Mouse (Mus musculus): ENCODE data around the gene Mylk4. TPM values are rescaled to one million over a fixed set of nuclear protein-coding genes. Genes with fewer than 3 reads are reported as not detected.

The Mylk4 gene
- polyA plus RNA-seq (2014; fragmentation: Nextera tagmentation; extraction: Ambion mirVana), result 0.24 and 0.35 TPM in 2 replicates

DNA sequence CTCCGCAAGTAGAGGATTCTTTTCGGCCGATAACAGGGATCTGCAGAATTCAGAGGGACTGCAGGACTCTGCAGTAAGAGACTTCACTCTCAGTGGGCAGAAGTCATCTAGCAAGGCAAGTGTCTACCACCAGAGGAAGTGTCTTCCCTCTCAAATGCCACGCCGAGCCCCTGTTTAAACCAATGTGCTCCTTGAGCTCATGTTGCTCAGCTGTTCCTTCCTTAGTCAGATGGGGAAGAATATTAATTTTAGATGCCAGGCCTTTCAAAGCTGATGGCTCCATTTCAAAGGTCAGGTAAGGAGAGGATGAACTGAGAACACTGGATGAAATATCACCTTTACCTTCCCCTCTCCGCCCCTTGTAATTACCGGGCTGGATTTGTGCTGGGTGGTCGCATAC, at the start of gene Mylk4:
TSS of gene Mylk4 (minus strand) at position 139 of the 400 bp plus-strand sequence.
- Histone ChIP-seq H3K27ac (no peak within 1 kb of the TSS), H3K27me3 (ENCODE audit: control insufficient read depth, insufficient read depth, low read length) (no peaks in the 10 kb centered on the region), H3K4me3 (replicated peaks; ENCODE audit: low read length) (no peak within 1 kb of the TSS), H3K4me1 (replicated peaks; ENCODE audit: control insufficient read depth, insufficient read depth, low read length) (no peaks in the 10 kb centered on the region), H3K9ac (no peak within 1 kb of the TSS), H3K4me2 (replicated peaks) (no peak within 1 kb of the TSS), H3K36me3 (replicated peaks; ENCODE audit: control insufficient read depth, insufficient read depth) (no peaks in the 10 kb centered on the region), H3K9me3 (ENCODE audit: control insufficient read depth, low read length) (no peaks in the 10 kb centered on the region)
- ATAC-seq (ENCODE audit: low FRiP score) (no peak), DNase-seq (ENCODE audit: low spot score) (no peak)
- WGBS, result 93% methylated on average over 8 of the region's 8 CpGs

DNA sequence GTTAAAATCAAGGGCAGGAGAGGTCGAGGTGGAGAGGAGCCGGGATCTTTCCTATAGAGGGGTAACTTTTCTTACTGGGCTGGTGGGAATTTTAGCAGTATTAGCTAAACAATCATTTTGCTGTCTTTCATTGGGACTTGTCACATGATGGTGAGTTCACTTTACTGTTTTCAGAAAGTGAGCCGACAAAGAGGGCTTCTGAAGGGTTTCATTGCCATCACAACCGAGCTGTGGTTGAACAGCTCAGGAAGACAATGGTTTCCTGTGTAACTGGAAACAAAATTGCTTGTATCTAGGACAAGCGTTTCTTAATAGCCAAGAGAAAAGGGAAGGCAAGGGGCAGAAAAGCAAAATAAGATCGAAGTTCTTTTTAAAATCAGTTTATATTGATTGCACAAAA, 49.5 kb upstream of the Mylk4 start:
- ATAC-seq (ENCODE audit: low FRiP score) (no peak), DNase-seq (ENCODE audit: low spot score) (no peak)
- H3K27me3 ChIP-seq (ENCODE audit: control insufficient read depth, insufficient read depth, low read length), result no peaks in the 10 kb centered on the region

DNA sequence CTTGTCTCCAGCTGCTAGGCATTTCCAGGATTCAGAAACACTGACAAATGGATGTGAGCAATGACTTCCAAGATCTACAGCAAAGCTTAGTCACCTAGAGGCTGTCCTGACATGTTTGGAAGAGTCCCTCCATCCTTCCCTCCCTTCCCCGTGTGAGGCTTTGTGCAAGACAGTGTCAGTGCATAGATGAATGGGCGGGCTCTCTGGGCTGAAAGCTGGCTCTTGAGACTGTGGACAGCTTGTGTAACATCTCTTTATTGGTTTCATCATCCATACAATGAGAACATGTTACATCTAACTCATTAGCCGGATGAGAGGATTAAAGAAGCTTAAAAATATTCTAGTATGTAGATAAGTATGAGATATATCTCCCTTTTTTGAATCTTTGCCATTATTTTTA, 49.0 kb upstream of the Mylk4 start:
- no peak overlapping the region for H3K27ac ChIP-seq
- H3K9me3 ChIP-seq (ENCODE audit: control insufficient read depth, low read length), result no peaks in the 10 kb centered on the region
- DNase-seq (ENCODE audit: low spot score) (no peak), ATAC-seq (ENCODE audit: low FRiP score) (no peak)
- H3K4me2 ChIP-seq (replicated peaks), result no peak overlapping the region
- H3K9ac ChIP-seq, result no peak overlapping the region
- WGBS, result 75% methylated on average over 3 of the region's 3 CpGs
- H3K4me1 ChIP-seq (replicated peaks; ENCODE audit: control insufficient read depth, insufficient read depth, low read length), result no peaks in the 10 kb centered on the region
- no peak overlapping the region for H3K4me3 ChIP-seq (replicated peaks; ENCODE audit: low read length)
- H3K27me3 ChIP-seq (ENCODE audit: control insufficient read depth, insufficient read depth, low read length), result no peaks in the 10 kb centered on the region
- H3K36me3 ChIP-seq (replicated peaks; ENCODE audit: control insufficient read depth, insufficient read depth), result no peaks in the 10 kb centered on the region

More for the DNA sequence above, 49.5 kb upstream of the Mylk4 start:
- Histone ChIP-seq H3K4me1 (replicated peaks; ENCODE audit: control insufficient read depth, insufficient read depth, low read length) (no peaks in the 10 kb centered on the region), H3K36me3 (replicated peaks; ENCODE audit: control insufficient read depth, insufficient read depth) (no peaks in the 10 kb centered on the region), H3K9ac (no peak overlapping the region), H3K4me3 (replicated peaks; ENCODE audit: low read length) (no peak overlapping the region), H3K4me2 (replicated peaks) (no peak overlapping the region), H3K9me3 (ENCODE audit: control insufficient read depth, low read length) (no peaks in the 10 kb centered on the region), H3K27ac (no peak overlapping the region)
- WGBS, result 73% methylated on average over 6 of the region's 6 CpGs

DNA sequence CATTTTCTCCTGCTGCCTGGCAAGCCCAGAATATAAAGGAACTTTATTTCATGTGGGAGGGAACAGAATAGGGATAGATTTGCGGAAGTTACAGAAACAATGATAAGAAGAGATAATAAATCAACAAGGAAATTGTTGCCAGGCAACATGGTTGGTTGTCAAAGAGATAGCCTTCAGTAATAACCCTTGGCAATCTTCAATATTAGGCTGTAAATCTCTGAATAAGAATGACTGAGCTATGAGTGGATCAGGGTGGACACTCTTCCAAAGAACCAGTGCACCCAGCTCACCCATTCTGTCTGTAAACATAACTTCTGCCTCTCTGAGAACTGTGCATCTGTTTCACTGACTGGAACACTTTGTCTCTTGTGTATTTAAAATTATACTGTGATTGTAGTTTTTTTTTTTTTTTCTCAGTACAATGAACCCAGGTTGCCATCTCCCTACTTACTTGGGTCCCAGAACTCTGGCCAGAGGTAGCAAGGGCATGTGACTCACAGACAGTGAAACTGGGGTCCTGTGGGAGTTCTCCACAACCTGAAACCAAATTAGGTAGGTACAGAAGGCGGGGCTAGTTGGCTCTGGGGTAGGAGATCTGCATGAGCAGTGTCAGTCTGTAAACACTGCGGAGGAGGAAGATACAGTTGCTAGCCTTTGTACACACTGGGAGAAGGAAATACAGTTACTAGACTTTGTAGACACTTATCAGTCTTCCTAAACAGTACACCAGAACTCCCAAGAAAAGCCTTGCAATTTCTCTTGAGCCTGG, 47.9 kb upstream of the Mylk4 start:
- H3K9me3 ChIP-seq (ENCODE audit: control insufficient read depth, low read length), result no peaks in the 10 kb centered on the region
- no peak overlapping the region for H3K4me3 ChIP-seq (replicated peaks; ENCODE audit: low read length)
- H3K9ac ChIP-seq, result no peak overlapping the region
- WGBS, result 83% methylated on average over 3 of the region's 3 CpGs
- H3K4me2 ChIP-seq (replicated peaks), result no peak overlapping the region
- no peaks in the 10 kb centered on the region for H3K4me1 ChIP-seq (replicated peaks; ENCODE audit: control insufficient read depth, insufficient read depth, low read length)
- no peak overlapping the region for H3K27ac ChIP-seq
- DNase-seq (ENCODE audit: low spot score) (no peak), ATAC-seq (ENCODE audit: low FRiP score) (no peak)
- no peaks in the 10 kb centered on the region for H3K27me3 ChIP-seq (ENCODE audit: control insufficient read depth, insufficient read depth, low read length)
- H3K36me3 ChIP-seq (replicated peaks; ENCODE audit: control insufficient read depth, insufficient read depth), result no peaks in the 10 kb centered on the region

DNA sequence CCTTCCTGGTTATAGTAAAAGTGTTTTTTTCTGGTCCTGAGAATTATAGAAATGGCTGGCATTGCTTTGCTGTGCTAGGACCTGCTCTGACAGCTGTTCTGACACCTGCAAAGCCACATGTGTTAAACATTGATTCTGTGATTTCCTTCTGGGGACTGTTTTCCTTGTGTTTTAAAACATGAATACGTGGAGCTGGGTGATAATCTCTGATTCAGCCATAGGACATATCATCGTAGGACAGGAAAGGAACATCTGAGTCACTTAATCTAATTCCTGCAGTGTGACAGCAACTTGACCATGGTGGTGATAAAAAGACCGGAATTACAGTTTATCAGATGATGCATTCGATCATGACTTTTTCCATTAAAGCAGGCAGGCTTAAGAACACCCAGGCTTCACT, 45.1 kb upstream of the Mylk4 start:
- Histone ChIP-seq H3K4me1 (replicated peaks; ENCODE audit: control insufficient read depth, insufficient read depth, low read length) (no peaks in the 10 kb centered on the region), H3K36me3 (replicated peaks; ENCODE audit: control insufficient read depth, insufficient read depth) (no peaks in the 10 kb centered on the region), H3K27ac (no peak overlapping the region), H3K9ac (no peak overlapping the region), H3K27me3 (ENCODE audit: control insufficient read depth, insufficient read depth, low read length) (no peaks in the 10 kb centered on the region), H3K4me3 (replicated peaks; ENCODE audit: low read length) (no peak overlapping the region), H3K9me3 (ENCODE audit: control insufficient read depth, low read length) (no peaks in the 10 kb centered on the region), H3K4me2 (replicated peaks) (no peak overlapping the region)
- no peak for DNase-seq (ENCODE audit: low spot score)
- no peak for ATAC-seq (ENCODE audit: low FRiP score)
- WGBS, result 89% methylated on average over 4 of the region's 4 CpGs

DNA sequence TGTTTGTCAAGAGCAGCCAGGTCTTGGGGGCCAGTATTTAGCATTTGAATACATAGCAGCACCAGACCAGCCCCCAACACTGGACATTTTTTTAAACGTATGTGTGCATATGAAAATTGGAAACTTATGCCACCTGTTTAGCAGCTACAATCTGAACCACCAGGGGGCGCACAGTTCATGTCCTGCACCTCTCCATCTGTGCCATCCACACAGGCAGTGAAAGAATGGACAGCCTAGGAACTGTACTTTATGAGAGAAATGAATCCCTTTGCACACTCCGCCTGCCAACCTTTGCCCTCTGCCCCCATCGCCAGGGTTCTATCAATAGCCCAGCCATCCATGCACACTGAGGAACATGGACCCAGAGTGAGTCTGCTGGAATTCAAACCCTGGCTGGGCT, 44.2 kb upstream of the Mylk4 start:
- Histone ChIP-seq H3K27ac (no peak overlapping the region), H3K4me3 (replicated peaks; ENCODE audit: low read length) (no peak overlapping the region), H3K9ac (no peak overlapping the region), H3K4me1 (replicated peaks; ENCODE audit: control insufficient read depth, insufficient read depth, low read length) (no peaks in the 10 kb centered on the region), H3K27me3 (ENCODE audit: control insufficient read depth, insufficient read depth, low read length) (no peaks in the 10 kb centered on the region), H3K36me3 (replicated peaks; ENCODE audit: control insufficient read depth, insufficient read depth) (no peaks in the 10 kb centered on the region), H3K9me3 (ENCODE audit: control insufficient read depth, low read length) (no peaks in the 10 kb centered on the region), H3K4me2 (replicated peaks) (no peak overlapping the region)
- ATAC-seq (ENCODE audit: low FRiP score) (peak; percentile 59), DNase-seq (ENCODE audit: low spot score) (peak; percentile 36)
- 64% methylated on average over 4 of the region's 4 CpGs for WGBS

DNA sequence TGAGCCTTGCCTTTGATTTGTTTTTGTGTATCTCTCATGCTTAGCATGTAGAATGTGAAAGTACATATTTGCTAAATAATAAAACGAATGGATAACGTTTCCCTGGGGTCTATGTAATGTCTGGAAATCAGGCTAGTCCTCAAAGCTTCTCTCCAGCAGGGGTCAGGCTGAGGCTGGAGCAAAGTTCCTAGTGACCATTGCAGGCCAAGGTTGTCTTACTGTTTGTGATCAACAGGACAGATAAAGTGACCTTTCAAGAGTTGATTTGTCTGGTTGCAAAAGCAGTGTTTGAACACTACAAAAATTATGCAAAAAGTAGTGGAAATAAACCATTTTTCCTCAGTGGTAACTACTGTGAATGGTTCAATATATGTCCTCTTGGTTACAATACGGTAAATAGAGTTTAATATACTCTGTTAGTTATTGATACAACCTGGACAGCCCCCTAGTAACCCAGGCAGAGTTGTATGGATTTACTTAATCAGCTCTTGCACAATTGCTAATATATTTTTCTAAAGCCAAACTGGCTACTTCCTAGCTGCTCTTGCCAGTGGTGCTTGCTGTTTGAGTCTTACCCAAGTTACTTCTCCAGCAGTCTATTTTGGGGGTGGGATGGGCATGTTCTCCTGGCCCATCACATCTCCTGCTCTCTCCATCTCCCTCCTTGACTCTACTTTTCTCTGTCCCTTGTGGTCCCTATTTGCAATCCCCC, 43.5 kb upstream of the Mylk4 start:
- Histone ChIP-seq H3K4me2 (replicated peaks) (no peak overlapping the region), H3K4me1 (replicated peaks; ENCODE audit: control insufficient read depth, insufficient read depth, low read length) (no peaks in the 10 kb centered on the region), H3K9ac (no peak overlapping the region), H3K27ac (no peak overlapping the region), H3K27me3 (ENCODE audit: control insufficient read depth, insufficient read depth, low read length) (no peaks in the 10 kb centered on the region), H3K9me3 (ENCODE audit: control insufficient read depth, low read length) (no peaks in the 10 kb centered on the region), H3K36me3 (replicated peaks; ENCODE audit: control insufficient read depth, insufficient read depth) (no peaks in the 10 kb centered on the region), H3K4me3 (replicated peaks; ENCODE audit: low read length) (no peak overlapping the region)
- no peak for DNase-seq (ENCODE audit: low spot score)
- WGBS, result 79% methylated on average over 3 of the region's 3 CpGs
- ATAC-seq (ENCODE audit: low FRiP score), result no peak

DNA sequence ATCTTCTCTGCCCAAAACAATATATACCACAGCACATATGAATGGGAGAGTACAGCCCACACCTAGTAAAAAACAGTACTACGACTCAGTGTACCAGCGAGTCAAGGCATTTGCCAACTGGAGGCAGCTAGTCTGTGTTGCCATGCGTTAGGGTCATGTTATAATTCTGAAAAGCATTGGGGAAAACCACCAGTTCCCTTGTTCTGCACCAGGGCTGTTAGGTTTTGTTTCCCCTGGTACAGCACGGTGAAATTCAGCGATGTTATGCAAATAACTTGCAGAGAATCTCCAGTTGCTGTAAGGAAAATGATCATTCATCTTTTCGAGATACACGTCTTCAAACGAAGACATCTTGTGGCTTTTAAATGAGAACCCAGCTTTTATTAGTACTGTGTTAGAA, 41.8 kb upstream of the Mylk4 start:
- 93% methylated on average over 8 of the region's 8 CpGs for WGBS
- no peak overlapping the region for H3K9ac ChIP-seq
- H3K36me3 ChIP-seq (replicated peaks; ENCODE audit: control insufficient read depth, insufficient read depth), result peaks cover 11% of the 10 kb centered on the region
- ATAC-seq (ENCODE audit: low FRiP score) (no peak), DNase-seq (ENCODE audit: low spot score) (no peak)
- no peaks in the 10 kb centered on the region for H3K9me3 ChIP-seq (ENCODE audit: control insufficient read depth, low read length)
- no peak overlapping the region for H3K27ac ChIP-seq
- no peak overlapping the region for H3K4me2 ChIP-seq (replicated peaks)
- H3K4me3 ChIP-seq (replicated peaks; ENCODE audit: low read length), result no peak overlapping the region
- no peaks in the 10 kb centered on the region for H3K27me3 ChIP-seq (ENCODE audit: control insufficient read depth, insufficient read depth, low read length)
- no peaks in the 10 kb centered on the region for H3K4me1 ChIP-seq (replicated peaks; ENCODE audit: control insufficient read depth, insufficient read depth, low read length)

DNA sequence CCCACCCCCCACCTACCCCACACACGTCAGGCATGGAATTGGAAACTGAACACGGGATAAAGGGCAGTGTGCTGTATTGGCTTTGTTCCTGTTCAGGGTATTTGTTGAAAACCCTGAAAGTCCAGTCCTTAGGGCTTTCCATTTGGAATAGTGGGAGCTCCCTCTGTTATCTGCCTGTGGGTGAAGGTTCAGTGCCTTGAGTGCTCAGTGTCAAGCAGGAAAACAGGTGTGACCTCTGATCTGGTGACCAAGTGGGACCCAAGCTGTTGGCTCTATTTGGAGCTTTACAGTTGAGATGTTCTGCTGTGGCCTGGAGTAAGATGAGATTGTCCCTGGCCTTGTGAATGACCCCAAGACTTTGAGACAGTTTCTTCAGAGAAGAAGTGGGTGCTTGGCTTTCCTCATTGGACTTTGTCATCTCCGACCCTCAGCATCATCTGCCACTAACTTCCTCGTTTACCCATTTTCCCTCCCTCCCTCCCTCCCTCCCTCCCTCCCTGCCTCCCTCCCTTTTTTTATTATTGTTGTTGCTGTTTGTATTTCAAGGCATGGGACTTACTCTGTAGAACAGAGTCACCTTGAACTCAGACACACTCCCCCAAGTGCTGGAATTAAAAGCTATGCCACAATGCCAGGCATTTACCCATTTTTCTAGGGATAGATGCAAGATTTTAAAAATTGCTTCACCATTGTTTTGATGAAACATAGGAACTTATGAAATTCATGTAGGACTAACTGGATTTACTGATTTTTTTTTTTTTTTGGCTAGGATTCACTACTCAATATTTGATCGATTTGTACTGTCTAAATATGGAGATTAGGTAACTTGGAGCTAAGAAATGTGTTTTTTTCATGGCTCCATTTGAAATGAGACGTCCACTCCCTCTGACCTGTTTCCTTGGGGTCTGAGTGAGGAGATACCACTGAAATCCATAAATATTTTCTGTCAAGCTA, 40.9 kb upstream of the Mylk4 start:
- H3K9me3 ChIP-seq (ENCODE audit: control insufficient read depth, low read length), result no peaks in the 10 kb centered on the region
- no peak overlapping the region for H3K9ac ChIP-seq
- no peaks in the 10 kb centered on the region for H3K4me1 ChIP-seq (replicated peaks; ENCODE audit: control insufficient read depth, insufficient read depth, low read length)
- ATAC-seq (ENCODE audit: low FRiP score) (no peak), DNase-seq (ENCODE audit: low spot score) (no peak)
- no peak overlapping the region for H3K4me2 ChIP-seq (replicated peaks)
- 80% methylated on average over 6 of the region's 6 CpGs for WGBS
- no peak overlapping the region for H3K4me3 ChIP-seq (replicated peaks; ENCODE audit: low read length)
- H3K27ac ChIP-seq, result no peak overlapping the region
- peaks cover 20% of the 10 kb centered on the region for H3K36me3 ChIP-seq (replicated peaks; ENCODE audit: control insufficient read depth, insufficient read depth)
- no peaks in the 10 kb centered on the region for H3K27me3 ChIP-seq (ENCODE audit: control insufficient read depth, insufficient read depth, low read length)
